Mouse (Mus musculus) CH12.LX (cell line): ENCODE measurements around the gene Nt5c. TPM values are rescaled to one million over a fixed set of nuclear protein-coding genes. Genes with fewer than 3 reads are reported as not detected.

Experiments used
- DNase-seq: peaks from one replicate; pipeline ENCODE4 v3.0.0-alpha.2; 2013; ENCODE audit errors: extremely low read depth
- H3K27ac ChIP-seq: 2 replicates; pipeline ENCODE4 v1.5.1; 2012; ENCODE audit warnings: low read depth, mild to moderate bottlenecking, control low read depth, moderate library complexity; ENCODE audit not compliant: insufficient read depth
- H3K27me3 ChIP-seq: replicated peaks from 2 replicates; pipeline ENCODE3; 2012; ENCODE audit warnings: inconsistent platforms
- H3K36me3 ChIP-seq, 2 experiments: replicated peaks in 1 of 2; 2 replicates each; pipeline versions ENCODE3 to v1.6.1; 2012; ENCODE audit warnings: inconsistent platforms in 1 of 2, low read length in 1 of 2, mild to moderate bottlenecking in 1 of 2, mixed read lengths in 1 of 2, moderate library complexity in 1 of 2; ENCODE audit not compliant: control insufficient read depth in 1 of 2, insufficient read depth in 1 of 2
- H3K4me1 ChIP-seq, 2 experiments: 2 replicates each; pipeline ENCODE4 v1.6.1; 2012; ENCODE audit warnings: inconsistent platforms in 1 of 2, moderate library complexity in 1 of 2; ENCODE audit not compliant: insufficient read depth in 2 of 2, control insufficient read depth in 1 of 2
- H3K4me2 ChIP-seq: 2 replicates; pipeline ENCODE4 v1.6.1; 2012; ENCODE audit warnings: low read depth, mild to moderate bottlenecking, control low read depth; ENCODE audit not compliant: poor library complexity, insufficient read depth, severe bottlenecking
- H3K4me3 ChIP-seq, 3 experiments: fragments of 150-350 bp in 1 of 3; sonication (generic) in 1 of 3; replicated peaks in 1 of 3; 2 replicates each; pipeline versions ENCODE3 to v1.5.1; 2011 to 2012; ENCODE audit warnings: low read depth in 2 of 3, low read length in 2 of 3, mild to moderate bottlenecking in 2 of 3, moderate library complexity in 2 of 3, control low read depth in 1 of 3, improper control_type of control experiment in 1 of 3, inconsistent platforms in 1 of 3, mixed read lengths in 1 of 3; ENCODE audit not compliant: poor library complexity in 1 of 3
- H3K79me2 ChIP-seq: replicated peaks from 2 replicates; pipeline ENCODE4 v1.6.1; 2012; ENCODE audit warnings: mild to moderate bottlenecking, moderate library complexity; ENCODE audit not compliant: control insufficient read depth, poor library complexity, insufficient read depth, severe bottlenecking; ENCODE audit errors: extremely low read depth
- H3K9ac ChIP-seq: 2 replicates; pipeline ENCODE4 v1.6.1; 2012; ENCODE audit warnings: low read depth, mild to moderate bottlenecking, control low read depth, moderate library complexity; ENCODE audit not compliant: insufficient read depth
- H3K9me3 ChIP-seq: replicated peaks from 2 replicates; pipeline ENCODE3; 2012; ENCODE audit warnings: low read length, inconsistent platforms, mixed read lengths
- BHLHE40 ChIP-seq: IDR thresholded peaks from 2 replicates; pipeline ENCODE4 v1.6.1; 2011; ENCODE audit warnings: mild to moderate bottlenecking, low read depth, low read length, improper control_type of control experiment
- CHD1 ChIP-seq: IDR thresholded peaks from 2 replicates; pipeline ENCODE4 v1.6.1; 2012; ENCODE audit warnings: low read depth, low read length, improper control_type of control experiment, inconsistent platforms
- CHD2 ChIP-seq: IDR thresholded peaks from 2 replicates; pipeline ENCODE4 v1.6.1; 2011; ENCODE audit warnings: low read length, improper control_type of control experiment
- CTCF ChIP-seq, 2 experiments: IDR thresholded peaks in 1 of 2; conservative IDR thresholded peaks in 1 of 2; 2 replicates each; pipeline ENCODE4 v1.5.1; 2011 to 2012; ENCODE audit warnings: low read depth in 2 of 2, low read length in 2 of 2, improper control_type of control experiment in 1 of 2, inconsistent platforms in 1 of 2, mild to moderate bottlenecking in 1 of 2, moderate library complexity in 1 of 2
- E2F4 ChIP-seq: IDR thresholded peaks from 2 replicates; pipeline ENCODE4 v1.6.1; 2011; ENCODE audit warnings: low read depth, low read length, improper control_type of control experiment; ENCODE audit not compliant: insufficient replicate concordance
- ELF1 ChIP-seq: IDR thresholded peaks from 2 replicates; pipeline ENCODE4 v1.6.1; 2014; ENCODE audit warnings: low read depth, mild to moderate bottlenecking, inconsistent platforms, low read length, improper control_type of control experiment
- EP300 ChIP-seq: IDR thresholded peaks from 2 replicates; pipeline ENCODE4 v1.6.1; 2011; ENCODE audit warnings: low read length, improper control_type of control experiment
- ETS1 ChIP-seq: conservative IDR thresholded peaks from 2 replicates; pipeline ENCODE4 v1.6.1; 2012; ENCODE audit warnings: low read depth, mild to moderate bottlenecking, inconsistent platforms, low read length, improper control_type of control experiment, moderate library complexity
- GABPA ChIP-seq: IDR thresholded peaks from 2 replicates; pipeline ENCODE4 v1.6.1; 2012; ENCODE audit warnings: low read depth, low read length, improper control_type of control experiment, inconsistent platforms; ENCODE audit not compliant: insufficient replicate concordance
- HCFC1 ChIP-seq: IDR thresholded peaks from 2 replicates; pipeline ENCODE4 v1.6.1; 2012; ENCODE audit warnings: low read depth, mild to moderate bottlenecking, inconsistent platforms, low read length, improper control_type of control experiment
- IRF4 ChIP-seq: IDR thresholded peaks from 2 replicates; pipeline ENCODE4 v1.6.1; 2014; ENCODE audit warnings: low read depth, mild to moderate bottlenecking, inconsistent platforms, low read length, improper control_type of control experiment
- JUN ChIP-seq: IDR thresholded peaks from 2 replicates; pipeline ENCODE4 v1.6.1; 2011; ENCODE audit warnings: low read depth, mild to moderate bottlenecking, low read length, improper control_type of control experiment, moderate library complexity; ENCODE audit not compliant: insufficient read depth
- JUND ChIP-seq: conservative IDR thresholded peaks from 2 replicates; pipeline ENCODE4 v1.6.1; 2011; ENCODE audit warnings: low read depth, low read length, improper control_type of control experiment
- MAFK ChIP-seq: IDR thresholded peaks from 2 replicates; pipeline ENCODE4 v1.6.1; 2011; ENCODE audit warnings: low read length, improper control_type of control experiment; ENCODE audit not compliant: insufficient replicate concordance
- MAZ ChIP-seq: IDR thresholded peaks from 2 replicates; pipeline ENCODE4 v1.6.1; 2012; ENCODE audit warnings: low read depth, mild to moderate bottlenecking, inconsistent platforms, low read length, improper control_type of control experiment, moderate library complexity
- MEF2A ChIP-seq: IDR thresholded peaks from 2 replicates; pipeline ENCODE4 v1.6.1; 2014; ENCODE audit warnings: low read depth, mild to moderate bottlenecking, inconsistent platforms, low read length, improper control_type of control experiment, borderline replicate concordance
- MXI1 ChIP-seq: IDR thresholded peaks from 2 replicates; pipeline ENCODE4 v1.6.1; 2011; ENCODE audit warnings: mild to moderate bottlenecking, low read depth, low read length, improper control_type of control experiment
- MYC ChIP-seq: IDR thresholded peaks from 2 replicates; pipeline ENCODE4 v1.6.1; 2011; ENCODE audit warnings: low read depth, mild to moderate bottlenecking, improper control_type of control experiment, low read length
- NELFE ChIP-seq: IDR thresholded peaks from 2 replicates; pipeline ENCODE4 v1.6.1; 2011; ENCODE audit warnings: low read depth, low read length, improper control_type of control experiment
- PAX5 ChIP-seq: IDR thresholded peaks from 2 replicates; pipeline ENCODE4 v1.6.1; 2012; ENCODE audit warnings: low read length, inconsistent platforms, mixed read lengths
- POLR2A ChIP-seq: IDR thresholded peaks from 2 replicates; pipeline ENCODE4 v1.6.1; 2011; ENCODE audit warnings: low read depth, mild to moderate bottlenecking, improper control_type of control experiment, low read length
- POLR2AphosphoS2 ChIP-seq: IDR thresholded peaks from 2 replicates; pipeline ENCODE4 v1.6.1; 2011; ENCODE audit warnings: low read depth, low read length, improper control_type of control experiment
- RAD21 ChIP-seq: IDR thresholded peaks from 2 replicates; pipeline ENCODE4 v1.6.1; 2011; ENCODE audit warnings: low read depth, mild to moderate bottlenecking, low read length, improper control_type of control experiment, moderate library complexity
- RCOR1 ChIP-seq: conservative IDR thresholded peaks from 2 replicates; pipeline ENCODE4 v1.6.1; 2012; ENCODE audit warnings: low read depth, mild to moderate bottlenecking, inconsistent platforms, low read length, improper control_type of control experiment
- SIN3A ChIP-seq: IDR thresholded peaks from 2 replicates; pipeline ENCODE4 v1.6.1; 2012; ENCODE audit warnings: low read length, improper control_type of control experiment, inconsistent platforms
- SMC3 ChIP-seq: IDR thresholded peaks from 2 replicates; pipeline ENCODE4 v1.6.1; 2011; ENCODE audit warnings: low read depth, low read length, improper control_type of control experiment
- TBP ChIP-seq: conservative IDR thresholded peaks from 2 replicates; pipeline ENCODE4 v1.6.1; 2011; ENCODE audit warnings: low read depth, low read length, improper control_type of control experiment
- TCF12 ChIP-seq: IDR thresholded peaks from 2 replicates; pipeline ENCODE4 v1.6.1; 2014; ENCODE audit warnings: low read depth, mild to moderate bottlenecking, inconsistent platforms, low read length, improper control_type of control experiment
- USF1 ChIP-seq: IDR thresholded peaks from 2 replicates; pipeline ENCODE4 v1.6.1; 2014; ENCODE audit warnings: low read depth, mild to moderate bottlenecking, inconsistent platforms, low read length, improper control_type of control experiment
- USF2 ChIP-seq: conservative IDR thresholded peaks from 2 replicates; pipeline ENCODE4 v1.6.1; 2011; ENCODE audit warnings: low read depth, low read length, improper control_type of control experiment
- ZC3H11A ChIP-seq: IDR thresholded peaks from 2 replicates; pipeline ENCODE4 v1.6.1; 2012; ENCODE audit warnings: low read depth, mild to moderate bottlenecking, inconsistent platforms, low read length, improper control_type of control experiment
- ZKSCAN1 ChIP-seq: IDR thresholded peaks from 2 replicates; pipeline ENCODE4 v1.6.1; 2012; ENCODE audit warnings: low read depth, inconsistent platforms, low read length, improper control_type of control experiment, borderline replicate concordance
- ZMIZ1 ChIP-seq: IDR thresholded peaks from 2 replicates; pipeline ENCODE4 v1.6.1; 2012; ENCODE audit warnings: low read depth, mild to moderate bottlenecking, inconsistent platforms, low read length, improper control_type of control experiment
- ZNF384 ChIP-seq: IDR thresholded peaks from 2 replicates; pipeline ENCODE4 v1.6.1; 2012; ENCODE audit warnings: low read depth, low read length, improper control_type of control experiment, inconsistent platforms
- dilution Hi-C: fragments of 300-500 bp; cut with MboI; formaldehyde crosslinking; loops from 2 replicates; pipeline ENCODE4 v1.14.3; 2020; ENCODE audit warnings: low sequenced_read_pairs; ENCODE audit not compliant: extremely low pct_unique_long_range_greater_than_20kb, extremely low pct_ligation_motif_present
- in situ Hi-C: fragments of 300-500 bp; cut with MboI; formaldehyde crosslinking; loops from 3 replicates; pipeline ENCODE4 v1.14.3; 2019; ENCODE audit warnings: low sequenced_read_pairs, low pct_ligation_motif_present, low pct_unique_long_range_greater_than_20kb, mixed read lengths
- polyA plus RNA-seq: library from polyadenylated mRNA; unstranded; fragments of >175 nt; gene quantifications from 2 replicates; pipeline ENCODE4 v1.2.1, GENCODE M21; 2012; ENCODE audit warnings: low read depth; ENCODE audit not compliant: insufficient read length
- total RNA-seq, 2 experiments: library from RNA; depleted of rRNA; stranded (reverse); fragments of 300-350 nt in 1 of 2; fragments of >200 nt in 1 of 2; gene quantifications; 2 replicates each; pipeline ENCODE4 v1.2.3; 2012 to 2014

Nt5c gene
- total and polyA plus RNA-seq, 3 experiments = 65.3 to 175 (median 151) TPM

- TF ChIP-seq CTCF (conservative IDR thresholded peaks at IDR 0.05 in 1 of 2, IDR thresholded peaks at IDR 0.05 in 1 of 2; ENCODE audit: low read depth in 2 of 2, low read length in 2 of 2) (0 out of 4 replicates have a peak, but pooled peaks of 1 of the 2 experiments have one; percentile 4), MAFK (no peak), NELFE (peak; percentile 84), MAZ (no peak), IRF4 (peak; percentile 32; the same call in 1 of the 2 replicates), USF2 (no peak)
Measured at GRCm38 (mm10) chr11:115475025-115475757, 16.5 kb downstream of the Nt5c start, which contains the start of gene Armc7 (continued).

GRCm38 (mm10) chr11:115473626-115474275 is 17.9 kb downstream of the Nt5c start:
- Histone ChIP-seq H3K9me3 (no peaks in the 10 kb centered on the region), H3K27me3 (no peaks in the 10 kb centered on the region), H3K9ac (peak overlapping the region; percentile 11), H3K36me3 (peaks cover 5 to 8% of the 10 kb centered on the region in 2 experiments), H3K4me1 (peaks cover 9 to 45% of the 10 kb centered on the region in 2 experiments), H3K4me3 (peak overlapping the region; percentile 28 to 33 (median 32)), H3K4me2 (peak overlapping the region; percentile 17), H3K79me2 (peaks cover 17% of the 10 kb centered on the region), H3K27ac (peak overlapping the region; percentile 2; the same call in 1 of the 2 replicates)
- DNase-seq = peak; percentile 99
- dilution Hi-C loops = no loop called here
- in situ Hi-C loops = loop anchor here (5.0 to 10.0 kb wide), 3 partner anchors 59 to 259 kb away; partner anchors contain the start of gene Atp5h
- TF ChIP-seq CHD1 (0 out of 2 replicates have a peak, but pooled peaks have one; percentile 39), MYC (peak; percentile 90), BHLHE40 (0 out of 2 replicates have a peak, but pooled peaks have one; percentile 46), NELFE (peak; percentile 74; the same call in 1 of the 2 replicates), RAD21 (peak; percentile 92), ZKSCAN1 (no peak), ETS1 (no peak), IRF4 (peak; percentile 76), TCF12 (peak; percentile 79), MXI1 (peak; percentile 80), CHD2 (peak; percentile 45; the same call in 1 of the 2 replicates), ELF1 (peak; percentile 67), SIN3A (peak; percentile 93), HCFC1 (peak; percentile 63), PAX5 (no peak), ZC3H11A (peak; percentile 62), E2F4 (peak; percentile 70; the same call in 1 of the 2 replicates), POLR2A (peak; percentile 52; the same call in 1 of the 2 replicates), USF2 (no peak), GABPA (no peak), JUND (0 out of 2 replicates have a peak, but pooled peaks have one; percentile 28), ZNF384 (no peak), SMC3 (peak; percentile 93), ZMIZ1 (no peak), TBP (peak; percentile 72; the same call in 1 of the 2 replicates), MEF2A (peak; percentile 62; the same call in 1 of the 2 replicates), POLR2AphosphoS2 (no peak), EP300 (peak; percentile 51; the same call in 1 of the 2 replicates), RCOR1 (no peak; the same call in 1 of the 2 replicates), USF1 (no peak), JUN (no peak)
